Mouse (Mus musculus) c-Kit-positive CD71-negative TER-119-negative erythroid progenitor cells, embryonic 14.5 days (primary cell): ENCODE results near the gene Birc5.

Experiments used
- DNase-seq: peaks from one replicate; pipeline ENCODE4 v3.0.0-alpha.2; 2013; ENCODE audit warnings: low read depth

Gene Birc5

GRCm38 (mm10) chr11:117888168-117888852 lies 39.3 kb downstream of the Birc5 start:
- no peak for DNase-seq

- no peak for DNase-seq
These were observed 40.1 kb downstream of the Birc5 start for GRCm38 (mm10) chr11:117888853-117889822.

GRCm38 (mm10) chr11:117889887-117890340 lies 40.9 kb downstream of the Birc5 start:
- DNase-seq: no peak

- DNase-seq: no peak
These were observed 41.6 kb downstream of the Birc5 start for GRCm38 (mm10) chr11:117890519-117891282.

- no peak for DNase-seq
These were observed 42.6 kb downstream of the Birc5 start for GRCm38 (mm10) chr11:117891581-117892175.

- no peak for DNase-seq
These were observed 43.1 kb downstream of the Birc5 start for GRCm38 (mm10) chr11:117892199-117892598.

- no peak for DNase-seq
These were observed 45.6 kb downstream of the Birc5 start for GRCm38 (mm10) chr11:117894676-117895075.

GRCm38 (mm10) chr11:117896533-117896932 lies 47.5 kb downstream of the Birc5 start:
- DNase-seq: no peak

- DNase-seq: no peak
These were observed 53.2 kb downstream of the Birc5 start for GRCm38 (mm10) chr11:117902282-117902681.

- DNase-seq: no peak
These were observed 55.4 kb downstream of the Birc5 start for GRCm38 (mm10) chr11:117904442-117904841.
